Mouse (Mus musculus) activated CD4-positive, CD25-positive, alpha-beta regulatory T cell, adult 4 months (primary cell): Measurements from ENCODE around the gene Gpr18. TPM values are rescaled to one million over a fixed set of nuclear protein-coding genes. Genes with fewer than 3 reads are reported as not detected.

Experiments
- ATAC-seq: one replicate; pipeline ENCODE4 v1.8.0; 2017
- polyA plus RNA-seq, 2 experiments: library from polyadenylated mRNA; unstranded; fragments of 100-300 nt; shearing (Covaris generic); gene quantifications; one replicate each; pipeline ENCODE4 v1.2.1; 2017

Gene Gpr18
- polyA plus RNA-seq, 2 experiments from 2014 or later, result 83.8 to 86.0 TPM

GRCm38 (mm10) chr14:121920511-121921124 lies 5.0 kb upstream of the Gpr18 start:
- ATAC-seq, result no peak

- peak; percentile 4 for ATAC-seq
These were observed 4.2 kb upstream of the Gpr18 start for GRCm38 (mm10) chr14:121919752-121920151.

GRCm38 (mm10) chr14:121918266-121918665 lies 2.7 kb upstream of the Gpr18 start:
- ATAC-seq, result no peak

- peak; percentile 11 for ATAC-seq
These were observed 922 bp upstream of the Gpr18 start for GRCm38 (mm10) chr14:121916311-121917094.

GRCm38 (mm10) chr14:121915143-121915542 lies 438 bp downstream of the Gpr18 start:
- no peak for ATAC-seq

GRCm38 (mm10) chr14:121912501-121912900 lies 3.1 kb downstream of the Gpr18 start:
- ATAC-seq, result no peak

GRCm38 (mm10) chr14:121909868-121910267 lies 5.7 kb downstream of the Gpr18 start:
- ATAC-seq, result no peak

GRCm38 (mm10) chr14:121906992-121907681 lies 8.4 kb downstream of the Gpr18 start:
- no peak for ATAC-seq

GRCm38 (mm10) chr14:121906341-121906991 lies 9.1 kb downstream of the Gpr18 start:
- ATAC-seq, result peak; percentile 43

- ATAC-seq, result no peak
These were observed 10.8 kb downstream of the Gpr18 start for GRCm38 (mm10) chr14:121904754-121905153.

GRCm38 (mm10) chr14:121903381-121903876 lies 12.2 kb downstream of the Gpr18 start:
- peak; percentile 15 for ATAC-seq

- no peak for ATAC-seq
These were observed 14.1 kb downstream of the Gpr18 start for GRCm38 (mm10) chr14:121901511-121901910.

- ATAC-seq, result peak; percentile 17
These were observed 16.5 kb downstream of the Gpr18 start for GRCm38 (mm10) chr14:121899071-121899470.

- ATAC-seq, result peak; percentile 83
These were observed 17.1 kb downstream of the Gpr18 start for GRCm38 (mm10) chr14:121898509-121898908.

GRCm38 (mm10) chr14:121897773-121898172 lies 17.8 kb downstream of the Gpr18 start:
- ATAC-seq, result no peak

- no peak for ATAC-seq
These were observed 19.2 kb downstream of the Gpr18 start for GRCm38 (mm10) chr14:121896126-121897090.

GRCm38 (mm10) chr14:121895316-121895715 lies 20.3 kb downstream of the Gpr18 start:
- ATAC-seq, result no peak

- ATAC-seq, result no peak
These were observed 21.0 kb downstream of the Gpr18 start for GRCm38 (mm10) chr14:121894511-121895135.

- no peak for ATAC-seq
These were observed 21.8 kb downstream of the Gpr18 start for GRCm38 (mm10) chr14:121893747-121894146.

GRCm38 (mm10) chr14:121884150-121884797 lies 31.3 kb downstream of the Gpr18 start:
- no peak for ATAC-seq
